Comparison of ENCODE assay signal across 8 mouse cellular contexts in the genomic region with DNA sequence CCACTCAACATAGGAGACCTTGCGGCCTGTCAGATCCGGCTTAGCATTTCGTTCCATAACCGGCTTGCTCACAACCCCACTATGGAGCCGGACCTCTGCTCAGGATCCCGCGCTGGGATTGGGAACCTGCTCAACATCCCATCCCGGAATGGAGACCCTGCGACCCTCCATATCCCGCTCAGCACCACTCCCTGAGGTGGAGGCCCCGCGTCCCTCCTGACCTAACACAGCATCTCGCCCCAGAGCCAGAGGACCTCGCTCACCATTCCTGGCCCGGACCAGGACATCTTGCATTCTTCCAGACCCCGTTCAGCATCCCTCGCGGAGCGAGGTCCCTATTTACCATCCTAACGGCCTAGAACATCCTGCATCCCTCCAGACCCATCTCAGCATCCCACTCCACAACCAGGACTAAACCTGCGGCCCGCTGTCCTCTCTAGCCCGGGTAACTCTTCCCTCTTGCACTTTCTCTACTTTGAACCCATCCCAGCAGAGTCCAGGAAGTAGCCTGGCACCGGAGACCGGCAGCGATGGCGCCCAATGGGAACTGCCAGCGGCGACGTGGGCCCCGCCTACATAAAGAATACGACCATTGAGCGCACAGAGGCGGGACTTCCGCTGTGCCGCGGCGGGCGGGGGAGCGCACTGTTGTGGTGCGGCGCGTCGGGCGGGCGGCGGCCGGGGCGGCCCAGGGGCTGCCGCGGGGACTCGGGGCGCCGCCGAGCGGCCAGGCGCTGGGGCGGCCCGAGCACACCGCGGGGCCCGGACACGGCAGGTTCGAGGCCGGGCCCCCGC. TPM values are rescaled to one million over a fixed set of nuclear protein-coding genes. Genes with fewer than 3 reads are reported as not detected.
DNase-seq lines count a peak whose midpoint lies in the region; ATAC-seq lines count a peak whose summit lies in the region.

A gene (plus strand): TSS at position 667 of the 795 bp plus-strand sequence.

- peaks cover 1% of the 10 kb centered on the region; the same call in 1 of the 2 replicates for H3K36me3 ChIP-seq in hindbrain, embryonic 13.5 days

- H3K9ac ChIP-seq in hindbrain, embryonic 13.5 days: peak within 1 kb of the TSS; percentile 92

- H3K9me3 ChIP-seq in hindbrain, embryonic 13.5 days: no peaks in the 10 kb centered on the region

- peak; percentile 96 for ATAC-seq in hindbrain, embryonic 13.5 days (ENCODE audit: low FRiP score)

- H3K27ac ChIP-seq in hindbrain, embryonic 13.5 days: peak within 1 kb of the TSS; percentile 81

- H3K27me3 ChIP-seq in hindbrain, embryonic 13.5 days: no peaks in the 10 kb centered on the region

- peak; percentile 98 for DNase-seq in NIH3T3 (ENCODE audit: low read depth)
- peak; percentile 98 to 99 for DNase-seq in cerebellum, postnatal 10 days
- peak; percentile 91 to 96 for DNase-seq in frontal cortex, postnatal 14 days (ENCODE audit: low spot score in 2 of 2)
- peak; percentile 90 to 94 for DNase-seq in layer of hippocampus, postnatal 25 days (ENCODE audit: extremely low spot score in 1 of 2, low spot score in 1 of 2)
- peak; percentile 98 for DNase-seq in lung, postnatal 25 days (ENCODE audit: low spot score)
- peak; percentile 98 for DNase-seq in retina, embryonic 14.5 days (ENCODE audit: low spot score)
- peak; percentile 98 for DNase-seq in thymus, postnatal 4 days

- H3K4me1 ChIP-seq in hindbrain, embryonic 13.5 days (replicated peaks): peaks cover 40% of the 10 kb centered on the region

- WGBS in hindbrain, embryonic 13.5 days: under 1% methylated on average over 66 of the region's 66 CpGs

- H3K4me3 ChIP-seq in hindbrain, embryonic 13.5 days: peak within 1 kb of the TSS; percentile 98

- peak within 1 kb of the TSS; percentile 98 for H3K4me2 ChIP-seq in hindbrain, embryonic 13.5 days

RNA-seq across cellular contexts. Expression of the gene that starts here (rescaled TPM):
- polyA plus RNA-seq in hindbrain, embryonic 13.5 days (2015; fragmentation: Nextera tagmentation; extraction: Ambion mirVana): 7.2 and 8.4 TPM in 2 replicates
- total RNA-seq in layer of hippocampus, postnatal 25 days (2021): 10 to 100 TPM; 55.0 to 55.4 TPM

Comparison
In these comparisons a context has a peak if more than half of its experiments do, and no peak if none do; other contexts are left out.
1. Peak in every context shown above with its lines: DNase-seq, ATAC-seq, H3K4me3 ChIP-seq and H3K27ac ChIP-seq.